Mouse (Mus musculus): ENCODE data around the gene Ranbp3. TPM values are rescaled to one million over a fixed set of nuclear protein-coding genes. Genes with fewer than 3 reads are reported as not detected.

Ranbp3 gene
- total and polyA plus RNA-seq, 3 experiments: 77.9 to 86.0 (median 79.5) TPM

GRCm38 (mm10) chr17:56715360-56715759, 42.3 kb downstream of the Ranbp3 start:
- no peaks in the 10 kb centered on the region for H3K27me3 ChIP-seq (replicated peaks)
- no peak overlapping the region for H3K9ac ChIP-seq (ENCODE audit: insufficient read depth, low read depth)
- H3K4me1 ChIP-seq (ENCODE audit: control insufficient read depth in 1 of 2, insufficient read depth in 2 of 2): peaks cover 17 to 28% of the 10 kb centered on the region in 2 experiments
- in situ Hi-C loops (cut with MboI; ENCODE audit: low pct_ligation_motif_present, low pct_unique_long_range_greater_than_20kb, low sequenced_read_pairs) (loop anchor here (5.0 kb wide), 1 partner anchor 33 kb away; no protein-coding TSS in a partner anchor), dilution Hi-C loops (cut with MboI; ENCODE audit: extremely low pct_ligation_motif_present, extremely low pct_unique_long_range_greater_than_20kb, low sequenced_read_pairs) (no loop called here)
- H3K4me3 ChIP-seq (replicated peaks in 1 of 3; ENCODE audit: low read depth in 2 of 3, low read length in 2 of 3, poor library complexity in 1 of 3): no peak overlapping the region
- no peaks in the 10 kb centered on the region for H3K9me3 ChIP-seq (replicated peaks; ENCODE audit: low read length)
- H3K36me3 ChIP-seq (replicated peaks in 1 of 2; ENCODE audit: control insufficient read depth in 1 of 2, insufficient read depth in 1 of 2, low read length in 1 of 2): peaks cover 25 to 55% of the 10 kb centered on the region in 2 experiments
- no peak overlapping the region for H3K27ac ChIP-seq (ENCODE audit: insufficient read depth, low read depth)
- DNase-seq (ENCODE audit: extremely low read depth): no peak
- H3K4me2 ChIP-seq (ENCODE audit: insufficient read depth, low read depth, poor library complexity, severe bottlenecking): no peak overlapping the region; the same call in 1 of the 2 replicates
- H3K79me2 ChIP-seq (replicated peaks; ENCODE audit: control insufficient read depth, extremely low read depth, insufficient read depth, poor library complexity, severe bottlenecking): peaks cover 20% of the 10 kb centered on the region
- TF ChIP-seq ZNF384 (IDR thresholded peaks at IDR 0.05; ENCODE audit: low read depth, low read length): no peak
- TF ChIP-seq NRF1 (IDR thresholded peaks at IDR 0.05; ENCODE audit: low read depth, low read length): no peak
- no peak for TF ChIP-seq MAZ (IDR thresholded peaks at IDR 0.05; ENCODE audit: low read depth, low read length)
- TF ChIP-seq SIN3A (IDR thresholded peaks at IDR 0.05; ENCODE audit: low read length): no peak
- no peak for TF ChIP-seq TCF12 (IDR thresholded peaks at IDR 0.05; ENCODE audit: low read depth, low read length)
- TF ChIP-seq RCOR1 (conservative IDR thresholded peaks at IDR 0.05; ENCODE audit: low read depth, low read length): no peak

- Histone ChIP-seq H3K4me1 (ENCODE audit: control insufficient read depth in 1 of 2, insufficient read depth in 2 of 2) (peaks cover 17 to 28% of the 10 kb centered on the region in 2 experiments), H3K4me2 (ENCODE audit: insufficient read depth, low read depth, poor library complexity, severe bottlenecking) (peak overlapping the region; percentile 48), H3K27ac (ENCODE audit: insufficient read depth, low read depth) (no peak overlapping the region), H3K79me2 (replicated peaks; ENCODE audit: control insufficient read depth, extremely low read depth, insufficient read depth, poor library complexity, severe bottlenecking) (peaks cover 20% of the 10 kb centered on the region), H3K9ac (ENCODE audit: insufficient read depth, low read depth) (peak overlapping the region; percentile 74), H3K9me3 (replicated peaks; ENCODE audit: low read length) (no peaks in the 10 kb centered on the region), H3K4me3 (replicated peaks in 1 of 3; ENCODE audit: low read depth in 2 of 3, low read length in 2 of 3, poor library complexity in 1 of 3) (peak overlapping the region; percentile 57 to 91 (median 68)), H3K27me3 (replicated peaks) (no peaks in the 10 kb centered on the region), H3K36me3 (replicated peaks in 1 of 2; ENCODE audit: control insufficient read depth in 1 of 2, insufficient read depth in 1 of 2, low read length in 1 of 2) (peaks cover 24 to 55% of the 10 kb centered on the region in 2 experiments)
- in situ Hi-C loops (cut with MboI; ENCODE audit: low pct_ligation_motif_present, low pct_unique_long_range_greater_than_20kb, low sequenced_read_pairs): loop anchor here (5.0 kb wide), 1 partner anchor 34 kb away; no protein-coding TSS in a partner anchor
- DNase-seq (ENCODE audit: extremely low read depth): no peak
- TF ChIP-seq RAD21 (IDR thresholded peaks at IDR 0.05; ENCODE audit: low read depth, low read length): no peak
- 0 out of 2 replicates have a peak, but pooled peaks have one; percentile 4 for TF ChIP-seq IRF4 (IDR thresholded peaks at IDR 0.05; ENCODE audit: low read depth, low read length)
- TF ChIP-seq BHLHE40 (IDR thresholded peaks at IDR 0.05; ENCODE audit: low read depth, low read length): no peak
- no peak for TF ChIP-seq ETS1 (conservative IDR thresholded peaks at IDR 0.05; ENCODE audit: low read depth, low read length)
- TF ChIP-seq ZNF384 (IDR thresholded peaks at IDR 0.05; ENCODE audit: low read depth, low read length): no peak
- dilution Hi-C loops (cut with MboI; ENCODE audit: extremely low pct_ligation_motif_present, extremely low pct_unique_long_range_greater_than_20kb, low sequenced_read_pairs): no loop called here
Observed at GRCm38 (mm10) chr17:56715914-56716654, 43.0 kb downstream of the Ranbp3 start.

Measured in CH12.LX (cell line).